Mouse (Mus musculus) yolk sac, embryonic 10.5 days (tissue): ENCODE data around the gene Srpk1.

Experiments used
- DNase-seq: peaks from one replicate; pipeline ENCODE4 v3.0.0-alpha.2; 2017; ENCODE audit warnings: low spot score

The Srpk1 gene

DNA sequence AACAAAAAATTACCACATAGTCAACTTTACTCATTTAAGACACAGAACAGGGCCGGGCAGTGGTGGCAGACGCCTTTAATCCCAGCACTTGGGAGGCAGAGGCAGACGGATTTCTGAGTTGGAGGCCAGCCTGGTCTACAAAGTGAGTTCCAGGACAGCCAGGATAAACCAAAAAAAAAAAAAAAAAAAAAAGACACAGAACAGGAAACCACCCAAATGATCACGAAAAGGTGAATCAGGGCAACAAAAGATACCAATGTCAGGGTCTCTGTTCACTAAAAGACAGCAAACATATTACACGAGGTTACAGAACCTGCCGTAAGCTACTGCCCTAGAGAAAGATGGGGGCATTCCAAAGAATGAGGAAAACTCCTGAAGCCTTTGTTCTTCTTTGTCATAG lies 9.4 kb downstream of the Srpk1 start:
- no peak for DNase-seq

DNA sequence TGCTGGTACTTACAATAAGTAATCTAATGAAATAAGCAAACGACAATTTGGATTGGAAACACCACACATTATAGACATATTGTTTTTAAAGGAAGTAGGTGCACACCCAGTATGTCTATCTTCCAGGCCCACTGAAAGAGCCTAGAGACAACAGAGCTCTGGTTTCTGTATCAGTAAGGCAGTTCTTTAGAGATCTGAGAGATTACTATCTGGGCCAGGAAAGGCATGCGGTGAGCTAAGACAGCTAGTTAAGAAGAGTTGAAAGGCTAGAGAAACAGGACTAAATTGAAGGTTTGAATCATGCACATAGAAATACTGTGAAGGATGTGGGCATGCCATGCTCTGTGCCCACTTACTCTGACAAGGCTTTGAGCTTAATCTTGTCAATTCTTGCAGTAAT lies 9.9 kb downstream of the Srpk1 start:
- no peak for DNase-seq

DNA sequence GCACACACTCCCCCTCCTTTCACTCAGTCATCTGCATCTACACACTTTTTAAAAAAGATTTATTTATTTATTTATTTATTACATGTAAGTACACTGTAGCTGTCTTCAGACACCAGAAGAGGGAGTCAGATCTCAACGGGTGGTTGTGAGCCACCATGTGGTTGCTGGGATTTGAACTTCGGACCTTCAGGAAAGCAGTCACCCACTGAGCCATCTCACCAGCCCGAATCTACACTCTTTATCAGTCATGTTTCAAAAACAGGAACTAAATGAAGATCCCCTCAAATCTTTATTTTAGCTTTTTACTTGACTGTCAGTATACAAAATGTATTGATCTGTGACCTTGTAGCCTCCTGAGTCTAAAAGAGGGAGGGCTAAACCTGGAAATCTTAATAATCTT lies 13.0 kb downstream of the Srpk1 start:
- DNase-seq = no peak

DNA sequence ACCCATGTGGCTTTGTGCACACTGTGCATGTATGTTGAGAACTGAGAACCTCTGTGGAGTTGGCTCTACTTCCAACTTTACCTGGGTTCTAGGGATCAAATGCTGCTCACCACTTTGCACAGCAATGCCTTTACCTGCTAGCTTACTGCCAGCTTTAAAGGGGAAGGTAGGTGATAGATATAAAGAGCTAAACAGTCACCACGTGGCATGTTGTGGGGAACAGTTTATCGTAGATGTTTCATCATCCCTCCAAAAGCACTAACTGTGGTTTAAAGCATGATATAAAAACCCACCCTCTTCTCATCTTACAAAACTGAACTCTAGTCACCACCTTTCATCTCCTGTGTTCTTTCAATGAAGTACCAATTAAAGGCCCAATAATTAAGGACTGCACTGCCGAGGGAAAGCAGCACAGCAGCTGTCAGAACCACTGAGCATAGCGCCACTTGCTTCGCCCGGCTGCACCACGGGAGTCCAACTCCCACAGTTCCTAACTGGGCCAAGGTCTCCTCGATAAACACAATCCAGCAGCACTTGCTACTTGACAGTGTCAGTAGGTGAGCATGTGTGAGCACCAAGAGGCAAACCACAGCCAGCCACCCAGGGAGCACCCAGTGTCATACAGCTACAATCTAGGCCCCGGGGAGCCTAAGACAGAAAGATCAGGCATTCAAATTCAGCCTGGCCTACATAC lies 20.8 kb downstream of the Srpk1 start:
- no peak for DNase-seq

DNA sequence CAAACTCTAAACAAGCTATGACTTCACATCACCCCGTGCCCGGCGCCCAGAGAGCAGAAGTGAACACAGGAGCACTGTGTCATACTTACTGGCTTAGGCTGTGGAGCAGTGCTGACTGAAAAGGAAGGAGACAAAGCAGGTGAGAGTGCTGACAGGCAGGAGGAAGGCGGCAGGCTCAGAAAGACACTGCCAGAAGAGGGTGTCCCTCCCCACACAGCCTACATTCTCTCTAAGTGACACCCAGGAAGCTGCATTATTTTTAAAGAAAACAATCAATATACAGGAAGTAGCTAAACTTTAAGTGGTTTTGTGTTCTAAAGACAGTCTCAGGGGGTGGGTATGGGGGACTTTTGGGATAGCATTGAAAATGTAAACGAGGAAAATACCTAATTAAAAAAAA lies 21.7 kb downstream of the Srpk1 start:
- no peak for DNase-seq

DNA sequence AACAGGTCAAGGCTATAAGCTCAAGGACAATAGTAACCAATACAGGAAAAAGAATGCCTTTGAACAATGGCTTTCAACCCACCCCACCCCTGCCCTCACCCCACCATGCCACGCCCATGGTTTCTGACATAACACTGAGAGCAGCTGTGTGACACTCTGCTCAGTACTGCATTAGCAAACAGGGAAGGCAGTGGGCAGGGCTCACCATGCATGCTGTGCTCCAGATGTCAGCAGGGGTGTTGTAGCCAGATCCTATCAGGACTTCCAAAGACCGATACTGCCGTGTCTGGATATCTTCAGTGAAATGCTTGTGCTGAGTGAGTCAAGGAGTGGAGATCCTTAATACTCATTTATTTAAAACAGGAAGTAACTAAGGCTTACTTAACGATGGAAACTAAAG lies 28.5 kb downstream of the Srpk1 start:
- DNase-seq = no peak

DNA sequence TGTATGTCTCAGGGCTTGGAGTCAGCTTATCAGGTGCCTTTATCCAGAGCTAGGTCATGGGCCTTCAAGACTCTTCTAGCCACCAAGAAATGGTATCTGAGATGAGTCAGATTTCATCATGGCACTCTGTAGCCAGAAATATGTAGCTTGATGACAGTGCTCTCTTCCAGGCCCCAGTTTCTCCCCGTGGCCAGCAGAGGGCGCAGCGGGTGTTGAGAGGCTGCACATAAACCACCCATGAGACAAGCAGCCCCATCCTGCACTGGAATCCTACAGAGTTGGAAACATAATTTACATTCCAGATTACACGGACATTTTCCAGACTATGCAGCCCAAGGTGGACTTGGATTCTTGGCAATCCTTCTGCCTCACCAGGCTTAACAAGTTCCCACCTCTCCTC lies 29.5 kb downstream of the Srpk1 start:
- peak; percentile 76 for DNase-seq

DNA sequence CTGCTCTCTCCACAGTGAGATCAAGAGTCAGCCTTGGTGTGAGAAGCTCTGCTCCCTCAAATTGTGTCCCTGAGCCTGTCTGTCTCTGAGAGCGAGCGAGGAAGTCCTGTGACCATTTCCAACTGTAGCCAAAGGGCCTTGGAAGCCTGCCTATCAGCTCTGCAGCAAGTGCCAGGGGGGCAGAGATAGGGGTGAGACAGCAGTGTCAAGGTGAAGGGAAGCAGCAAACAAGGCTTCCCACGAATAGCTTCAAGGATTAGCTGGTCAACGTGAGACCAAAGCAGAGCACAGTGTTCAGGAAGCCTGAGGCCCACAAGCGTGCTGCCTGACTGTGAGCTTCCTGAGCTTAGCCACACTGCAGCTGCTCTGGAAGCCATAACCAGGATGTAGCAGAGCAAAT lies 31.0 kb downstream of the Srpk1 start:
- no peak for DNase-seq

DNA sequence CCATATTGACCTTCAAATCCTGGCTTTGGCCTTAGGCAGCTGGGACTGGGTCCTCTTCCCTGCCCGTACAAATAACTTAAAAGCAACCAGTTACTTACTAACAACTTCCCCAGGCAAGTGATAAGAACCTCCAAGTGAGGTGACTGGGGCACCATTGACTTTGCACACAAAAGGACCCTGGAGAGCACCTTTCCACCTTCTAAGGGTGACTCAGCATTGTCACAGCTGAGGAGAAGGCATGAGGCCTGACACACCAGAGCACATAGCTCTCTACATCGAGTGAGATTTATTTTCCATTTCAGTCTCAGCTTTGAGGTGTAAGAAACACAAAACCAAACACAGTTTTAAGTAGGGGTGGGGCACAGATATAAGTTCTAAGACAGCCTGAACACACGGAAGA lies 31.9 kb downstream of the Srpk1 start:
- no peak for DNase-seq

DNA sequence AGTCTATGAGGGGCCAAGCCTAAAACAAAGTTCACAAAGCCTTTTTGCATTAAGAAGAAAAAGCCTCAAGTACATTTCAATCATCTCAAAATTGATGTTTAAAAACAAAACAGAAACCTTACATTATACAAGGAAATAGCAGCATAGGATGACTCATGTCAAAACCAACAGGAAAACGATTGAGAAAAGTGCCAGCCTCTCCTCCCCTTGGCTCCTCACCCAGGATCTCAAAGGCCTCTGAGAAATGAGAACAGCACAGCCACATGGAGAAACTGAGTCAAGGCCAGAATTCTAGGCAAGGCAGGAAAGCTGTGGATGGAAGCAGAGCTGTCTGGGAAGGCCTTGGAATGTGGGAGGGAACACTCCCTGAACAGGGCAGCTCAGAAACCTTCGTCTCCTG lies 33.9 kb downstream of the Srpk1 start:
- DNase-seq = no peak

DNA sequence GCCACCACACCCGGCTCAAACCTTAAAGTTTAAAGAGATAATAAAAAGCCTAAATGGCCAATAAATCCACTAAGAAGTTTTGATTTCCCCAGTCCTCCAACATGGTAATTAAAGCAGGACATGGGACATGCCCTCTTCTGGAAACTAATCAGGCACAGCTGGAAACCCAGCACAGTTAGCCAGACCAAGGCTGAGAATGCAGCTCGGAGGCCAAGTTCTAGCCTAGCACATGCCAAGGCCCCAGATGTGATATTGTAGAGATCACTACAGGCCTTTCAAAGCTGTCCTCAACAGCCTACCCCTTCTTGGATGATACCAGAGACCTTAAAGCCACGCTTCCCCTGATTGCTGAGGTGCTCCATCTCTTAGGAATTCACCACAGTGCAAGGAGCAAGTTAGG lies 36.0 kb downstream of the Srpk1 start:
- DNase-seq = no peak

DNA sequence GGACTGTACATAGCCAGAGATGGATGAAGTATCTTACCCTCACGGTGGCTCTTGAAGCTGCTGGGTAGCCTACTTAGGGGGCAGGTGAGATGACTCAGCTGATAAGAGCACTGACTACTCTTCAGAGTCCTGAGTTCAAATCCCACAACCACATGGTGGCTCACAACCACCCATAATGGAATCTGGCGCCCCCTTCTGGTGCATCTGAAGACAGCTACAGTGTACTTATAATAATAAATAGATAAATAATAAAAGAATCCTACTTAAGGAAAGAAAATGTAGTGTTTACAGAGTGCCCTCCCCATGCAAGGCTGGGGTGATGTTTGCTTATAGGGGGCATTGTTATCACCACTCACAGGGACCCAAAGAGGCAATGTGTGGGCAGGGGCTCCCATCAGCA lies 41.5 kb downstream of the Srpk1 start:
- DNase-seq = no peak

DNA sequence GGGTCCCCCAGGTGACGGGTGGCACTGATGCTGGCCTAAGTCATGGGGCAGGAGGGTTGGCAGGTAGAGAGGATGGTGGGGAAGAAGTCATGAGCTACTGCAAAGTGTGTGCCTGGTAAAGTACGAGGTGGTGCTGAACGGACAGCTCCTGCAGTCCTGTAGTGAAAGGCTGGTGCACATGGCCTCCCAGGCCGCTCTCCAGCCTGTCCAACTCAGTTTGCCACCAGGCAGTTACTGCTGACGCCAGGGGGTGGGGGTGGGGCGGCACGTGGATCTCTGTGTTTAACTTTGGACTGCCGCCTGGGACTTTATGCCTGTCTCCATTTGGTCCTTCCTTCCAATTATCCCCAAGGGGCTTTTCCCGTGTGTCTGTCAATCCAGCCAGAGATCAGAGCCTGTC lies 42.1 kb downstream of the Srpk1 start:
- peak; percentile 80 for DNase-seq

DNA sequence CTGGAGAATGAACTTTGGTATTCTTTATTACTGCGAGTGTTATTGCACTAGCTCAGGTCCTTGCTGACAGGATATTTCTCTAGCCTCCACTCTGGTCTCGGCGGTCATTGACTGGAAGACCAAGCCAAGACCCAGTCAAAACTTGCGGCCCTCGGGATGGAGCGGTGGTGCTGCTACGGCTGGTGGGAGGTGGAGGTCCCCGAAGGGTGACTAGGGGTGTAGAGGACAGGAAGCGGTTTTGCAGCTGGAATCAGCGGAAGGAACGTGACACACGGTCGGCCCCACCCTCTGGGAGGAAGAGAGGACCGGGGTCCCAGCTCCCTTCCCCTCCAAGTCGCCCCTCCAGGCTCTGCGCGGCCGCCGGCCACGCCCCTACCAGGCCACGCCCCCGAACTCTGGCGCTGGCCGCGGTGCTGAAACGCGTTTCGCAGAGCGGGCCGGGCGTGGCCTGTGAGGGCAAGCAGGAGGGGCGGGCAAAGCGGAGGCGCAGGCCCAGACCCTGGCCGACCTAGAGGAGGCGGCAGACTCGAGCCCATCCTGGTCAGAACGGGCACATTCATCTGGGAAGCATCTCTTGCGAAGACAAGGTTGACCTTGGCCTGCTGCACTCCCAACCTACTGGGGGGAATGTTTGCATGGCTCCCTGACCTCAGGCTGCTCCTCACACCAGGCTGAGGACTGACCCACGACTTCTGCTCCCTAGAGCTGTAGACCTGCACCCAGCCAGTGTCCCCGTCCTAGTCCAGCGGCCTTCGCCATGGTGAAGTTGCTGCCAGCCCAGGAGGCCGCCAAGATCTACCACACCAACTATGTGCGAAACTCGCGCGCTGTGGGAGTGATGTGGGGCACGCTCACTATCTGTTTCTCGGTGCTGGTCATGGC lies 47.0 kb downstream of the Srpk1 start, which contains the start of gene Lhfpl5:
TSS of gene Lhfpl5 (plus strand) at position 398 of the 882 bp plus-strand sequence.
- peak; percentile 53 for DNase-seq

DNA sequence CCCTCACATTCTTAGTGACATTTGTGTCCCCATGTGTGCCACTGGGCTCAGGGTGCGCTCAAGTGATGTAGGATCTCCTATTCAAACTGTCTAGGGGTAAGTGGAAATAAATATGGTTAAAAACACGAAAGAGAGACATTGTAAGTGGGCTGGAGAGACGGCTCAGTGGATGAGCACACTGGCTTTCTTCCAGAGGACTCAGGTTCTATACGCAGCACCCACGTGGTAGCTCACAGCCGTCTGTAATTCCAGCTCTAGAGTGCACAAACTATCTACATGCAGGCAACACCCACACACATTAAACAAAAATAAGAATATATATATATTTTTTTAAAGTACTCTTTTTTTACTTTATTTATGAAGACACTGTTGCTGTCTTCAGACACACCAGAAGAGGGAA lies 49.6 kb downstream of the Srpk1 start:
- no peak for DNase-seq

DNA sequence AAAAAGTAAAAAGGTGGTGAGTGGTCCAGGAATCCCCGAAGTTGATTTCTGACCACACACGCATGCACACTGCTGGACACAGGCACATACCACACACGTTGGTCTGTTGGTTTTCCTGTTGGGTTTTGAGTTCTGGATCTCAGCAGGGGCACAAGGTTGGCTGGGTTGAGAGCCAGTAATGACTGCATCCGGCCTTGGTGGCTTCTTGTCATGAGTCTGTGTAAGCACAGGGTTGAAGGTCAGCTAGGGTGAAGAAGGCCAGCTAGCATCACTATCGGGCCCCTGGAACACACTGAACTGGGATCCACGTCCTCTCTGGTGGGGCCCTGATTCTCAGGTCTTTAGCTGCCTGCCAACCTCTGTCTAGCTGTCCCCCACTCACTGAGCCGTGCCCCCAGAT lies 50.0 kb downstream of the Srpk1 start:
- no peak for DNase-seq

DNA sequence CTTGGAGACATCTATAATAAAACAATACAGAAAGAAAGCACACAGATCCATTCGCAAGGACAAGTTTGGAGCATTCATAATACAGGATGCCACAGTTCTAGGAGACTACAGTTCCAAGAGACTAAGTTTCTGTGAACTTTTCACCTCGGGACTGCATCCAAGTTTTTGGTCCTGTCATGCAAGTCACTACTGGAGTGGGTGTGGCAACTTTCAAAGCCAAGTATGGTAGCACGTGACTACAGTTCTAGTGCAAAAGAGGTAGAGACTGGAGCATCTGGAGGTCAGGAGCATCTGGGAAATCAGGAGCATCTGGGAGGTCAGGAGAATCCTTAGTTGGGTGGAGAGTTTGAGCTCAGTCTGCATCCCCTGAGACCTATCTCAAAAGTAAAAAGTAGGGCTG lies 50.6 kb downstream of the Srpk1 start:
- DNase-seq = no peak

DNA sequence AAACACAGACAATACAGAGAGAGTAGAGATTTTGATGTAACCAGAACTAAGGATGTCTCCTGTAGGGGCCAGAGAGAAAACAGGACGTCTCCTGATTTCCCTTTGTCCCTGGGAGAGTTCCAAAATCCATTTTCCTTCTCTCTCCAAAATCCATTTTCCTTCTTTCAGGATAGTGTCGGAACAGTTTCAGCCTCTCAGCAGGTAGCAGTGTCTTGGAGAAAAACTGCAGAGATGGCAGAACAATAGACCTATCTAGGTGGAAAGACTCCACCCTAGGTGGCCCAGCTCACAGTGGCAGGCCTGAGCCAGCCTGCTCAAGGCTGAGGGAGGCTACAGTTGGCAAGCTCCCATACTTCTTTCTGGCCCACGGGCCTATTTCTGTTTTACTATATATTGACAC lies 55.0 kb downstream of the Srpk1 start:
- no peak for DNase-seq

DNA sequence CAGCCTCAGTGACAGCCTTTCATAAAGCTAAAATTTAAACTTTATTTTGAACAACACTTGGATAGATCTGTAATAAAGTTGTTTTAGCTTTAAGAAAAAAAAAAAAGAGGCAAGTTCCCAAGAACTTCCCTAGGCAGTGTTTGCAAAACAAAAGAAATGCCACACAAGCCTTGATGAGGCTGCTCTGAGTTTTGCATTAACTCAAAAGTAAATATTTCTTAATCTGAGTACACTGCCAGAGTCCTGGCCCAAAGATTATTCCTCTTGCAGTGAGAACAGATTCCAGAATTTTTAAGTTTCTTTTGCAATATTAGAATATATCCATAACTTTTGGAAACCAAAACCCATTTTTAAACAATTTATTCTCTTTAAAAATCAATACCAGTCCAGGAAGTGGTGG lies 57.3 kb downstream of the Srpk1 start:
- DNase-seq = peak; percentile 39

DNA sequence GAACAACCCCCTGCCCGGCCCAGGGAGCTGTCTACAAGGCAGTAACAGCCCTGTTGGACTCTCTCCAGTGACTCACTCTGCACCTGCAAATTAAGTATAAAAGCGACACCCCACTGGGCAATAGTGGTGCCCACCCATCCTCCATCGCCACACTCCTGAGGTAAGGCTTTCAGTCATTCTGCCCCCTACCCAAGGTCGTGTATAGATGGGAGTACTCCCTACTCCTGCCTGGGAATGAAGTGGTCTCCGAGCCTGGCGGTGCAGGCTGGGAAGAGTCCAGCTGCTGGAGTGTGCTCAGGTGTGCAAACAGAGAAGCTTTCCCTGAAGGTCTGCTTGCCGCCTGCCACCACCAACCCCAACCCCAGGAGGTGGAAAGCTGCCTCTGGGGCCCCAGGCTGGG lies 60.9 kb downstream of the Srpk1 start:
- DNase-seq = no peak

DNA sequence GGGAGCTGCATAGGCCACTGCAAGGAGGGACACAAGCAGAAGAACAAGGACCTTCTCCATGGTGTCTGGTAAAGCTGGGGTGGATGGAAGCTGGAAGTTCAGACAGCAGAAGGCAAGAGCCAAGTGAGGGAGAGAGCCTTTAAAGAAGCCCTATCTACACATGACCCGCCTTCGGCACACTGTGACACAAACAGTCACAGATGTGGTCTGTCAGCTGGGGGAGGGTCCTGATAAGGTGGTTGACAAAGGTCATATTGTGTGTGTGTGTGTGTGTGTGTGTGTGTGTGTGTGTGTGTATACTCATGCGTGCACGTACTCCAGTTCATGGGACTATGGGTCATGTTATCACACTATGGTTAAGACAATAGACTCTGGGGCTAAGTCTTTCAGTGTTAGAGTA lies 61.9 kb downstream of the Srpk1 start, which contains the start of gene Clps:
TSS of gene Clps (minus strand) at position 169 of the 400 bp plus-strand sequence.
- DNase-seq = peak; percentile 32

DNA sequence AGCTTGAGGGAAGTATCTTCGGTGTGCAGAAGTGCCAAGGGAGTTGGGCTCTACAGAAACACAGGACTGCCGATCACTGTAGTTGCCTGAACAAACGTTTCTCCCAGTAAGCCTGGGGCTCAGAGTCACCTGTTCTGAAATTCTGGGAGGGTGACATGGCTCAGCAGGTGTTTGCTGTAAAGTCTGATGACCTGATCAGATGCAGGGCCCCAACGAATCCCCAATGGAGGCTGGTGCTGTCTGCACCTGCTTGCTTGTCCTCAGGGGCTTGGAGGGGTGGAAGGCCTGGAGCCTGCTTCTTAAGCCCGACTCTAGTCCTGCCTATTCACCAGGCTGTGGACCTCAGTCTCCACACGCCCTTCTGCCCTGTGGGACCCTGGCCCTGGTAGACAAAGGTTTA lies 64.7 kb downstream of the Srpk1 start:
- no peak for DNase-seq

DNA sequence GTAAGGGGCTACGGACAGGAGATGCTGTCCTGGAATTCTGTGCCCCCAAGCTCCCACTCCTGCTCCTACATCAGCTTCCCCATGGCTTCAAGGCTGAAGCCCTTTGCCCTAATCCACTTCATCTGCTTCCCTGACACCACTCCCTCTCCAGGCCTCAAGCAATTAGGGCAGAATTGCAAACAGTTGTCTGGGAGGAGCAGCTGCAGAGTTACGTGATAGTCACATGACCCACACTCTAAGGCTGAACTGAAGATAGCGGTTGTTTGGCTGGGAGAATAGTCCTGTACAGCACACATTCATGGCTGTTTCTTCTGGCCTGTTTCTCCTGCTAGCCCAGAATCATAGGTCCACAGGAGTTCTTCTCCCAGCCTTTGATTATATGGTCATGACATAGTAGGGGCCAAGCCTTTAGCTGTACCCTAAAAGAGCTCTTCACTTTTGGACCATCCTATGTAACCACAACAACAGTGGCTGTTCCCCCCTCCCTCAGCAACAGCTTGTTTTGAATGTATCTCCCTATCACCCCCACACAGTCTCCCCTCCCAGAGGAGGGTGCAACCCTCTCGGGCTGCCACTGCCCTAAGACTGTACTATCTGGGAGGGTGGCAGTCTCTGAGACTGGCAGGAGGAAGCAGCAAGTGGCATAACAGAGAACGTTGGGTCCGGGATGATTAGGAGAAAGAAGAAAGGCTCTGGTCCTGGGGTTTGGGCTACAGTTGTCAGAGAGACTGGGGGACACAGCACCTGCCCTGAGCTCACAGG lies 65.7 kb downstream of the Srpk1 start:
- peak; percentile 56 for DNase-seq
